Mouse (Mus musculus) liver, postnatal 0 days (tissue): ENCODE measurements at regions not wholly inside any gene's neighbourhood (a gene's known extent, or its start where the extent isn't known, plus 50 kb on each side); places are given as distances from the start of the nearest gene placed in this dataset.

Source experiments
- CTCF ChIP-seq: sonication (generic); IDR thresholded peaks from 2 replicates; pipeline ENCODE4 v1.5.1; 2016; ENCODE audit warnings: antibody characterized with exemption, low read depth
- EP300 ChIP-seq: IDR thresholded peaks from 2 replicates; pipeline ENCODE4 v1.6.1; 2016; ENCODE audit warnings: antibody characterized with exemption, low read depth, mild to moderate bottlenecking

GRCm38 (mm10) chr3:48582521-48582920 lies 1174.6 kb downstream of the Pcdh18 start:
- no peak for TF ChIP-seq CTCF
- TF ChIP-seq EP300: no peak
